Mouse (Mus musculus) limb, embryonic 12.5 days (tissue): ENCODE results near the gene Gm4214. TPM values are rescaled to one million over a fixed set of nuclear protein-coding genes. Genes with fewer than 3 reads are reported as not detected.
"Not testable (repeated sequence)": the region's sequence is repeated elsewhere in the genome, so short reads cannot be mapped to it uniquely, and the experiment has no call there.

Source experiments
- ATAC-seq: fragments of 200-750 bp; cut with Nextera tagmentation; 2 replicates; pipeline ENCODE4 v1.8.0; 2017; ENCODE audit warnings: low read depth, moderate TSS enrichment; ENCODE audit not compliant: insufficient number of reproducible peaks, insufficient read depth, low FRiP score, low TSS enrichment
- H3K27ac ChIP-seq: fragments of 300-500 bp; sonication (generic); 2 replicates; pipeline ENCODE4 v1.5.1; 2016; ENCODE audit warnings: mild to moderate bottlenecking, moderate library complexity
- H3K27me3 ChIP-seq: fragments of 300-500 bp; sonication (generic); 2 replicates; pipeline ENCODE4 v1.6.1; 2016; ENCODE audit warnings: mild to moderate bottlenecking, moderate library complexity
- H3K36me3 ChIP-seq: fragments of 300-500 bp; sonication (generic); 2 replicates; pipeline ENCODE4 v1.6.1; 2016; ENCODE audit warnings: mild to moderate bottlenecking, moderate library complexity
- H3K4me1 ChIP-seq: fragments of 300-500 bp; sonication (generic); replicated peaks from 2 replicates; pipeline ENCODE4 v1.6.1; 2016
- H3K4me2 ChIP-seq: fragments of 300-500 bp; sonication (generic); 2 replicates; pipeline ENCODE4 v1.6.1; 2016; ENCODE audit warnings: mild to moderate bottlenecking, moderate library complexity
- H3K4me3 ChIP-seq: fragments of 300-500 bp; sonication (generic); replicated peaks from 2 replicates; pipeline ENCODE4 v1.5.1; 2016; ENCODE audit warnings: mild to moderate bottlenecking
- H3K9ac ChIP-seq: fragments of 300-500 bp; sonication (generic); replicated peaks from 2 replicates; pipeline ENCODE4 v1.6.1; 2016; ENCODE audit warnings: mild to moderate bottlenecking, moderate library complexity
- H3K9me3 ChIP-seq: fragments of 300-500 bp; sonication (generic); 2 replicates; pipeline ENCODE4 v1.6.1; 2016; ENCODE audit warnings: mild to moderate bottlenecking, moderate library complexity
- WGBS: fragments of 180-500 bp; shearing (Covaris S2); methylation state at CpG from one replicate; pipeline ENCODE4 v1.1.7; 2016; 5-methylcytosine and 5-hydroxymethylcytosine counted together
- polyA plus RNA-seq: library from polyadenylated mRNA; unstranded; fragments of >200 nt; fragmentation: Nextera tagmentation; extraction: Ambion mirVana; gene quantifications from 2 replicates; pipeline ENCODE4 v1.2.1, GENCODE M21; 2016

Gm4214 gene
- not detected in 2 replicates for polyA plus RNA-seq

DNA sequence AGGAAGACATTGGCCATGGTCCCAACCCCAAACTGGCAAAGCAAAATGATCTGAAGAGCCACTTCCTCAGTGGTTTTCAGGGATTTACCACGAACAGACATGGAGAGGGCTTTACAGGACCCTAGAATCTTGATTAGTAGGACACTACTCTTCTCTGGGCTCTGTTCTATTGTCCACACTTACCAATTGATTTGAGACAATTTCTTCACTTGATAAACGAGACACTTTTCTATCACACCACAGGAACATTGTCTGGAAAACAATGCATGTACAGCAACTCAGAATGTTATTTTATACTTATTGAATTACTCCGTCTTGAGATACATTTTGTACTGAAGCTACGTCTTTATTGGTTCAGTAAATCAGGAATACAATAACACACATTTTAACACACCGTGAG, at the start of gene Gm4214:
TSS of gene Gm4214 (minus strand) at position 101 of the 400 bp plus-strand sequence.
- not testable (repeated sequence) for H3K4me1 ChIP-seq, H3K27ac ChIP-seq, H3K27me3 ChIP-seq, H3K4me3 ChIP-seq, H3K4me2 ChIP-seq, H3K9ac ChIP-seq, ATAC-seq, H3K36me3 ChIP-seq, H3K9me3 ChIP-seq
- no CpG with 5 or more reads among the region's 5 CpGs for WGBS

- ATAC-seq, H3K9ac ChIP-seq, H3K27ac ChIP-seq, H3K27me3 ChIP-seq, H3K4me3 ChIP-seq, H3K4me1 ChIP-seq, H3K4me2 ChIP-seq, H3K36me3 ChIP-seq, H3K9me3 ChIP-seq: not testable (repeated sequence)
- WGBS: no CpG with 5 or more reads among the region's 3 CpGs
These were observed 35.4 kb upstream of the Gm4214 start, which contains the start of gene Gm4216 for GRCm38 (mm10) chr7:23019823-23020222. Gene Gm4216, minus strand, starts transcription at chr7:23019923.

Other genes with a start within 250 kb of the Gm4214 start
- gene Vmn1r157, start 223.0 kb downstream of the Gm4214 start, polyA plus RNA-seq: not detected in 2 replicates
- gene Vmn1r158, start 193.9 kb downstream of the Gm4214 start, polyA plus RNA-seq: not detected in 2 replicates
- not detected in 2 replicates for gene Vmn1r159, start 141.1 kb downstream of the Gm4214 start, polyA plus RNA-seq
- gene Vmn1r160, start 113.4 kb downstream of the Gm4214 start, polyA plus RNA-seq: not detected in 2 replicates
- gene Gm4216, start 35.2 kb upstream of the Gm4214 start, polyA plus RNA-seq: not detected in 2 replicates
- not detected in 2 replicates for gene Vmn1r163, start 70.9 kb upstream of the Gm4214 start, polyA plus RNA-seq
- not detected in 2 replicates for gene Gm8720, start 82.8 kb upstream of the Gm4214 start, polyA plus RNA-seq
- gene Gm10662, start 159.8 kb upstream of the Gm4214 start, polyA plus RNA-seq: not detected in 2 replicates
- gene Vmn1r165, start 232.7 kb upstream of the Gm4214 start, polyA plus RNA-seq: not detected in 2 replicates